Mouse (Mus musculus) midbrain, embryonic 12.5 days (tissue): ENCODE measurements around the gene Ern1. TPM values are rescaled to one million over a fixed set of nuclear protein-coding genes. Genes with fewer than 3 reads are reported as not detected.

Experiments used
- ATAC-seq: fragments of 200-750 bp; cut with Nextera tagmentation; 2 replicates; pipeline ENCODE4 v1.8.0; 2017; ENCODE audit warnings: low read depth, moderate TSS enrichment, moderate library complexity; ENCODE audit not compliant: low FRiP score
- H3K27ac ChIP-seq: fragments of 300-500 bp; sonication (generic); replicated peaks from 2 replicates; pipeline ENCODE4 v1.5.1; 2016; ENCODE audit warnings: mild to moderate bottlenecking
- H3K27me3 ChIP-seq: fragments of 300-500 bp; sonication (generic); 2 replicates; pipeline ENCODE4 v1.6.1; 2016; ENCODE audit warnings: mild to moderate bottlenecking
- H3K36me3 ChIP-seq: fragments of 300-500 bp; sonication (generic); 2 replicates; pipeline ENCODE4 v1.6.1; 2016
- H3K4me1 ChIP-seq: fragments of 300-500 bp; sonication (generic); 2 replicates; pipeline ENCODE4 v1.6.1; 2016
- H3K4me2 ChIP-seq: fragments of 300-500 bp; sonication (generic); replicated peaks from 2 replicates; pipeline ENCODE4 v1.6.1; 2016; ENCODE audit warnings: mild to moderate bottlenecking, moderate library complexity
- H3K4me3 ChIP-seq: fragments of 300-500 bp; sonication (generic); 2 replicates; pipeline ENCODE4 v1.5.1; 2016; ENCODE audit warnings: mild to moderate bottlenecking
- H3K9ac ChIP-seq: fragments of 300-500 bp; sonication (generic); replicated peaks from 2 replicates; pipeline ENCODE4 v1.6.1; 2016; ENCODE audit warnings: mild to moderate bottlenecking, moderate library complexity
- H3K9me3 ChIP-seq: fragments of 300-500 bp; sonication (generic); 2 replicates; pipeline ENCODE4 v1.6.1; 2016; ENCODE audit warnings: mild to moderate bottlenecking
- WGBS: fragments of 180-500 bp; shearing (Covaris S2); methylation state at CpG from one replicate; pipeline ENCODE4 v1.1.7; 2016; 5-methylcytosine and 5-hydroxymethylcytosine counted together
- polyA plus RNA-seq: library from polyadenylated mRNA; unstranded; fragments of >200 nt; fragmentation: Nextera tagmentation; extraction: Ambion mirVana; gene quantifications from 2 replicates; pipeline ENCODE4 v1.2.1, GENCODE M21; 2016

Gene Ern1
- 6.6 and 8.0 TPM in 2 replicates for polyA plus RNA-seq

- H3K9me3 ChIP-seq: no peaks in the 10 kb centered on the region
- no peaks in the 10 kb centered on the region for H3K36me3 ChIP-seq
- peaks cover 9% of the 10 kb centered on the region for H3K4me1 ChIP-seq
- peak within 1 kb of the TSS; percentile 96 for H3K4me3 ChIP-seq
- H3K9ac ChIP-seq: peak within 1 kb of the TSS; percentile 87
- peak; percentile 96 for ATAC-seq
- 1% methylated on average over 28 of the region's 28 CpGs for WGBS
- H3K27me3 ChIP-seq: no peaks in the 10 kb centered on the region
- peak within 1 kb of the TSS; percentile 88 for H3K27ac ChIP-seq
- peak within 1 kb of the TSS; percentile 92 for H3K4me2 ChIP-seq
Observed at GRCm38 (mm10) chr11:106487733-106488115, at the start of gene Ern1. TSS of gene Ern1 (minus strand) at chr11:106487852.

GRCm38 (mm10) chr11:106536253-106536912, 48.7 kb upstream of the Ern1 start:
- Histone ChIP-seq H3K4me2 (no peak overlapping the region), H3K9me3 (no peaks in the 10 kb centered on the region), H3K27me3 (no peaks in the 10 kb centered on the region), H3K36me3 (peaks cover 10% of the 10 kb centered on the region; the same call in 1 of the 2 replicates), H3K27ac (peak overlapping the region; percentile 80), H3K9ac (peak overlapping the region; percentile 28; the same call in 1 of the 2 replicates), H3K4me3 (no peak overlapping the region), H3K4me1 (peaks cover 13% of the 10 kb centered on the region)
- ATAC-seq: peak; percentile 34; the same call in 1 of the 2 replicates
- 51% methylated on average over 11 of the region's 11 CpGs for WGBS

- Histone ChIP-seq H3K27ac (peak overlapping the region; percentile 80), H3K9me3 (no peaks in the 10 kb centered on the region), H3K4me1 (peaks cover 13% of the 10 kb centered on the region; the same call in 1 of the 2 replicates), H3K4me3 (no peak overlapping the region), H3K36me3 (peaks cover 10% of the 10 kb centered on the region; the same call in 1 of the 2 replicates), H3K9ac (no peak overlapping the region), H3K4me2 (no peak overlapping the region), H3K27me3 (no peaks in the 10 kb centered on the region)
- WGBS: 87% methylated on average over 9 of the region's 9 CpGs
- no peak; the same call in 1 of the 2 replicates for ATAC-seq
Observed at GRCm38 (mm10) chr11:106535660-106536252, 48.1 kb upstream of the Ern1 start.

GRCm38 (mm10) chr11:106532248-106532790, 44.7 kb upstream of the Ern1 start:
- Histone ChIP-seq H3K27me3 (no peaks in the 10 kb centered on the region), H3K9ac (no peak overlapping the region), H3K27ac (no peak overlapping the region), H3K9me3 (no peaks in the 10 kb centered on the region), H3K36me3 (peaks cover 10% of the 10 kb centered on the region; the same call in 1 of the 2 replicates), H3K4me1 (peaks cover 13% of the 10 kb centered on the region; the same call in 1 of the 2 replicates), H3K4me2 (no peak overlapping the region), H3K4me3 (no peak overlapping the region)
- ATAC-seq: no peak
- 71% methylated on average over 9 of the region's 9 CpGs for WGBS

- H3K4me1 ChIP-seq: no peaks in the 10 kb centered on the region
- H3K27ac ChIP-seq: no peak overlapping the region
- H3K4me2 ChIP-seq: no peak overlapping the region
- no peaks in the 10 kb centered on the region for H3K27me3 ChIP-seq
- peaks cover 10% of the 10 kb centered on the region; the same call in 1 of the 2 replicates for H3K36me3 ChIP-seq
- H3K9me3 ChIP-seq: no peaks in the 10 kb centered on the region
- no peak for ATAC-seq
- WGBS: 82% methylated on average over 5 of the region's 5 CpGs
- no peak overlapping the region for H3K4me3 ChIP-seq
- no peak overlapping the region for H3K9ac ChIP-seq
Observed at GRCm38 (mm10) chr11:106529786-106530185, 42.1 kb upstream of the Ern1 start.

GRCm38 (mm10) chr11:106529113-106529512, 41.5 kb upstream of the Ern1 start:
- ATAC-seq: no peak
- no peaks in the 10 kb centered on the region for H3K4me1 ChIP-seq
- no peak overlapping the region for H3K4me3 ChIP-seq
- no peaks in the 10 kb centered on the region for H3K27me3 ChIP-seq
- no peak overlapping the region for H3K9ac ChIP-seq
- H3K27ac ChIP-seq: no peak overlapping the region
- 71% methylated on average over 4 of the region's 4 CpGs for WGBS
- H3K4me2 ChIP-seq: no peak overlapping the region
- H3K9me3 ChIP-seq: no peaks in the 10 kb centered on the region
- peaks cover 10% of the 10 kb centered on the region; the same call in 1 of the 2 replicates for H3K36me3 ChIP-seq

GRCm38 (mm10) chr11:106527926-106528325, 40.3 kb upstream of the Ern1 start:
- H3K4me2 ChIP-seq: no peak overlapping the region
- H3K27me3 ChIP-seq: no peaks in the 10 kb centered on the region
- no peak overlapping the region for H3K9ac ChIP-seq
- H3K27ac ChIP-seq: no peak overlapping the region
- peaks cover 9% of the 10 kb centered on the region; the same call in 1 of the 2 replicates for H3K36me3 ChIP-seq
- no peaks in the 10 kb centered on the region for H3K4me1 ChIP-seq
- WGBS: 5% methylated on average over 1 of the region's 1 CpGs
- ATAC-seq: no peak
- no peak overlapping the region for H3K4me3 ChIP-seq
- H3K9me3 ChIP-seq: no peaks in the 10 kb centered on the region

- ATAC-seq: no peak
- 35% methylated on average over 10 of the region's 10 CpGs for WGBS
- H3K27ac ChIP-seq: no peak overlapping the region
Observed at GRCm38 (mm10) chr11:106527147-106527821, 39.6 kb upstream of the Ern1 start.

GRCm38 (mm10) chr11:106522538-106522937, 34.9 kb upstream of the Ern1 start:
- no peak for ATAC-seq
- no peaks in the 10 kb centered on the region for H3K36me3 ChIP-seq
- 38% methylated on average over 3 of the region's 3 CpGs for WGBS
- H3K4me1 ChIP-seq: peaks cover 26% of the 10 kb centered on the region
- H3K27me3 ChIP-seq: no peaks in the 10 kb centered on the region
- no peak overlapping the region for H3K4me3 ChIP-seq
- H3K27ac ChIP-seq: no peak overlapping the region
- H3K4me2 ChIP-seq: no peak overlapping the region
- no peaks in the 10 kb centered on the region for H3K9me3 ChIP-seq
- H3K9ac ChIP-seq: no peak overlapping the region

More at GRCm38 (mm10) chr11:106527147-106527821, 39.6 kb upstream of the Ern1 start:
- H3K27me3 ChIP-seq: no peaks in the 10 kb centered on the region
- H3K4me2 ChIP-seq: no peak overlapping the region
- 0 out of 2 replicates have a peak, but pooled peaks cover 6% of the 10 kb centered on the region for H3K36me3 ChIP-seq
- no peak overlapping the region for H3K4me3 ChIP-seq
- no peaks in the 10 kb centered on the region for H3K4me1 ChIP-seq
- no peak overlapping the region for H3K9ac ChIP-seq
- no peaks in the 10 kb centered on the region for H3K9me3 ChIP-seq

- Histone ChIP-seq H3K9ac (no peak overlapping the region), H3K27me3 (no peaks in the 10 kb centered on the region), H3K4me2 (no peak overlapping the region), H3K4me3 (no peak overlapping the region), H3K27ac (no peak overlapping the region), H3K4me1 (peaks cover 26% of the 10 kb centered on the region), H3K36me3 (no peaks in the 10 kb centered on the region), H3K9me3 (no peaks in the 10 kb centered on the region)
- 30% methylated on average over 4 of the region's 4 CpGs for WGBS
- no peak for ATAC-seq
Observed at GRCm38 (mm10) chr11:106521612-106522011, 34.0 kb upstream of the Ern1 start.

- H3K9me3 ChIP-seq: no peaks in the 10 kb centered on the region
- no peak overlapping the region for H3K4me3 ChIP-seq
- peak overlapping the region; percentile 49 for H3K27ac ChIP-seq
- no peaks in the 10 kb centered on the region for H3K27me3 ChIP-seq
- no peak for ATAC-seq
- no peak overlapping the region for H3K9ac ChIP-seq
- WGBS: 2% methylated on average over 3 of the region's 3 CpGs
- peaks cover 26% of the 10 kb centered on the region for H3K4me1 ChIP-seq
- H3K36me3 ChIP-seq: no peaks in the 10 kb centered on the region
- no peak overlapping the region for H3K4me2 ChIP-seq
Observed at GRCm38 (mm10) chr11:106520404-106520803, 32.8 kb upstream of the Ern1 start.
